Mouse (Mus musculus) bone marrow macrophage, adult 2 months (primary cell): ENCODE results near the gene Myo16.

ENCODE experiments used
- CTCF ChIP-seq: IDR thresholded peaks from 2 replicates; pipeline ENCODE4 v1.5.1; 2012; ENCODE audit warnings: low read depth, mild to moderate bottlenecking, low read length, moderate library complexity
- POLR2A ChIP-seq: IDR thresholded peaks from 2 replicates; pipeline ENCODE4 v1.6.1; 2012; ENCODE audit warnings: mild to moderate bottlenecking, low read depth, low read length, borderline replicate concordance

- no peak for TF ChIP-seq CTCF
- TF ChIP-seq POLR2A, result no peak
Measured at GRCm38 (mm10) chr8:10641343-10641742, 487.6 kb downstream of the Myo16 start.
